Mouse (Mus musculus): Measurements from ENCODE around the gene Pttg1.
A peak's percentile ranks its signal among the peaks of the same experiment; 100 is the strongest.

The Pttg1 gene

DNA sequence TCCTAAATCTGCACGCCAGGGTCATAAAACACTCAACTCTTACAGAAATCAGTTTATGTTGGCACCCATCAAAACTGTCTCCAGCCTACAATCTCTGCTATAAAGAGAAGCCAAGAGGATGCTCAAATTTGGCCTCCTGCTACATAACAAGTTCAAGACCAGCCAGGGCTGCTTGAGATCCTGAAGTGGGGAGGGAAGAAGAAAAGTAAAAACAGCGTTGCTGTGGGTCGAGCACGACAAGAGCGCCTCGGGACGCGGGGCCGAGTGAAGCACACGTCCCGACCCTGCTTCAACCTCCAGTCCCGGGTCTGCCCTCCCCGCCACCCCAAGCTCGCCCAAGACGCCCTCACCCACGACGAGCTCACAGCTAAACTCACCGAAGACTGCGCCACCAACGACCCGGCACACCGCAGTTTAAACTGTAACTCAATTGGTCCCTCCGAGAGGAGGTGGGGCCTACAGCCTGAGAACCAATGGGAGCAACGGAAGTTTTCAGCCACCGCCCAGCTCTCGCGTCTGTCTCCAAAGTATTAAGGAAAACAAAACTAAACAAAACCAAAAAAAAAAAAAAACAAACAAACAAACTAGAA lies at the start of gene Pttg1:
Gene Pttg1 (minus strand): TSS at position 428 of the 590 bp plus-strand sequence.
- peak; percentile 63 for DNase-seq

- DNase-seq: peak; percentile 34
Observed at GRCm38 (mm10) chr11:43474225-43474774, 48.2 kb upstream of the Pttg1 start, which contains the start of gene C1qtnf2. Gene C1qtnf2, plus strand, starts transcription at chr11:43474276.

DNA sequence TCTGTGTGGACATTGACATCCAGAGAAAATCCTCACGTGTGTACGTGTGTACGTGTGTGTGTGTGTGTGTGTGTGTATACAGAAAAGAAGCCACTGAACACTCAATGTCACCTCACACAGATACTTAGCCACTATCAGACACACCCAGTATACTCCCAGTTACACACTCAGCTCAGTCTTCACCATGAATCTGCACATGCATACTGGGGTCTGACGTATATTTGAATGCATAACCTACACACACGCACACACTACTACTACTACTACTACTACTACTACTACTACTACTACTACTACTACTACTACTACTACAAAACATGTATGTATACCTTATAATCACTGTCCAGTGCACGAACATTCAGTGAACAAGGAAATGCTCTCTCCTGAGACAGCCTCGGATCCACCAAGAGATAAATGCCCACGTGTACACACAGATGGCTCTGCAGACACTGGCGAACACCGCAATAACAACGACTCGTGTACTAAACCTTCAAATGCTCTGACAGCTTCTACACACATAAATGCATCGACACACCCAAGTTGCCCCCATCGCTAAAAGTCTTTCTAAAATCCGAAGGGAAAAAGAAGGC lies 47.7 kb upstream of the Pttg1 start:
- no peak for DNase-seq

DNA sequence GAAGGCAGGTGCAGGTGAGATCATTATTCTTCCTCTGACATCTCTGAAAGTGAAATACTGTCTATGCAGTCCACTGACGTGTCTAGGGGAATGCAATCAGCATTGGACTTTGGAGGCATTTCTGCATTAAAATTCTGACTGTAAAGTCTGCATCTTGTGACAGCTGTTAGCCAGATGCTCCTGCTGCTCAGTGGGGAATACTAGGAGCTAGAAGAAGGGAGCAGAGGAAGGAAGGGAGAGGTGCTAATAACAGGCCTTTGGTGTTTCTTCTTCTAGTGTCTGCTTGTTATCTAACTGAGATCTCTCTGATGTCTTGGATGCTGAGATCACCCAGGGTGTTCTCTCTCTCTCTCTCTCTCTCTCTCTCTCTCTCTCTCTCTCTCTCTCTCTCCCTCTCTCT lies 47.1 kb upstream of the Pttg1 start:
- DNase-seq: no peak

GRCm38 (mm10) chr11:43470881-43471820 lies 45.1 kb upstream of the Pttg1 start:
- no peak for DNase-seq

- DNase-seq: no peak
Observed at GRCm38 (mm10) chr11:43470118-43470517, 44.1 kb upstream of the Pttg1 start.

DNA sequence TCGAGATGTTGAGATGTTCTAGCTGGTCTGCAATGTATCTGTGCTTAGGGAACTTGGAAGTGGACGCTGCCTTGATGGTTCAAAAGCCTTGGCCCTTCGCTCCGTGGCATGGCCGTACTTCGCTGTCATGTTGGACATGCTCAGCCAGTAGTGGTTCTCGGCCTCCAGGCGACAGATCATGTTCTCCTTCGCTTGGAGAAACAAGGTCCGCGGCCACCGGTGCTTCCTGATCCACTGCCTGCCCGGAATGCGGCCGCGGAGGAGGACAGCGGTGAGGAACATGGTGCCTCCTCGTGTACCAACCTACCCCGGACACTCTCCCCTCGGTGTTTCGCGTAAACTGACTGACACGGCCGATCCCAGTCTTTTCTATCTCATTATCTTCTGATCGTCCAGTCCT lies 37.2 kb upstream of the Pttg1 start:
- DNase-seq: no peak

DNA sequence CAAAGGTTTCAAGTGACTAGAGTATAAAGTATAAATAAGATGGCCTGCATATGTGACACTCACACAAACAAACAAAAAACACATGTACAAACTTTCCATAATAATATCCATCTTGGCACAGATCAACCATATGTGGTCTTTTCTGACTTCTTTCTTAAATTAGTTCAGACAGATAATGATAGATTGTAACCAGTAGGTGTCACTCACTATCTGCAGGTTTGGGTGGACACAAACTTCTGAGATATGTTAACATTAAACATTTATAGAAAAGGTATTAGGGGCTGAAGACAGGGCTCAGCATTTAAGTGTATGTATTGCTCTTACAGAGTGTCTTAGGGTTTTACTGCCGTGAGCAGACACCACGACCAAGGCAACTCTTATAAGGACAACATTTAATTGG lies 26.2 kb upstream of the Pttg1 start:
- DNase-seq: no peak

DNA sequence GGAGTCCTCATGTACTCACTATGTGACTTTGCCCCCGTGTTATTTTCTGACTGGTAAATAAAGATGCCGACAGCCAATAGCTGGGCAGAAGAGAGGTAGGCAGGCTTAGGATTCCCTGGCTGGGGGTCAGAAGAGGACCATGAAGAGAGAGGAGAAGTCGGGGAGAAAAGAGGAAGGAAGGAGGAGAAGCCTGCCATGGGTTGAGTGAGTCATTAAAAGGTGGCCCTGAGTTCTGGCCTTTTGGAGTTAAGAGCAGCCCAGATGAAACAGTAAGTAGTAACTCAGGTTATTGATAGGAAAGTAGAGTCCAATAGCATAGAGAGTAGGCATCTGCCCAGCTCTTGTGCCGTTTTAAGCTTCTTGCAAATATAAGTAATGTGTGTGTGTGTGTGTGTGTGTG lies 25.3 kb upstream of the Pttg1 start:
- DNase-seq: no peak

DNA sequence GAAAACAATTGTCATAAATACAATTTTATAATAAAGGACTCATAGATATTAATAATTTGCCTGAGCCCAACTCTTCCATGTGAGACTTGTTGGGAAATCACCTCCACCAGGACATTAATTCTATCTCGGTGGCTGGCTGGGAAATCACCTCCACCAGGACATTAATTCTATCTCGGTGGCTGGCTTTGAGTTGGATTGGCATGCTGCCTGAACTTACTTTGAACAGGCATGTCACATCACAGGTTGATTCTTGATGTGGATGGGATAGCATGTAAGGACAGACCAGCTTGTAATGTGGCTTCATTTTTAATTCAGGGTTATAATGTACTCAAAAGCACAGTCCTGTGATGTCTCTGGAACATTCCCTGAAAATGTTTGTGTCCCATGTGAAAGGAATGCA lies 23.9 kb upstream of the Pttg1 start:
- no peak for DNase-seq

- DNase-seq: no peak
Observed at GRCm38 (mm10) chr11:43443183-43443582, 17.1 kb upstream of the Pttg1 start.

DNA sequence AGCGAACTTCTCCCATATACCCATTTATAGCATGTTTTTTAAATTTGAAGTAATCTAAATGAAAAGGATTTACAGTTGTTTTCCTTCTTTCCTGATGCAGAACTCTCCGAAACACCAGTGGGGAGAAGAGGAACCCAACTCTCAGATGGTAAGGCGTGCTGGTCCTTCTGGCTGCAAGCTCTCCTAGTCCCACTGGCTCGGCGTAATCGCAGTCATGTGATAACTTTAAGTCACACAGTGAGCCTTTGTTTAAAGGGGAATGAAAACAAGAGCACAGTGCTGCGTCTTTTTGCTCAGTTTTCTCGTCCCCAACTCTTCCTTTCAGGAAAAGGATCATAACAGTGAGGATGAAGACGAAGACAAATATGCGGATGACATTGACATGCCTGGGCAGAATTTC lies 15.1 kb upstream of the Pttg1 start:
- DNase-seq: no peak

- DNase-seq: no peak
Observed at GRCm38 (mm10) chr11:43434024-43434407, 8.0 kb upstream of the Pttg1 start.

DNA sequence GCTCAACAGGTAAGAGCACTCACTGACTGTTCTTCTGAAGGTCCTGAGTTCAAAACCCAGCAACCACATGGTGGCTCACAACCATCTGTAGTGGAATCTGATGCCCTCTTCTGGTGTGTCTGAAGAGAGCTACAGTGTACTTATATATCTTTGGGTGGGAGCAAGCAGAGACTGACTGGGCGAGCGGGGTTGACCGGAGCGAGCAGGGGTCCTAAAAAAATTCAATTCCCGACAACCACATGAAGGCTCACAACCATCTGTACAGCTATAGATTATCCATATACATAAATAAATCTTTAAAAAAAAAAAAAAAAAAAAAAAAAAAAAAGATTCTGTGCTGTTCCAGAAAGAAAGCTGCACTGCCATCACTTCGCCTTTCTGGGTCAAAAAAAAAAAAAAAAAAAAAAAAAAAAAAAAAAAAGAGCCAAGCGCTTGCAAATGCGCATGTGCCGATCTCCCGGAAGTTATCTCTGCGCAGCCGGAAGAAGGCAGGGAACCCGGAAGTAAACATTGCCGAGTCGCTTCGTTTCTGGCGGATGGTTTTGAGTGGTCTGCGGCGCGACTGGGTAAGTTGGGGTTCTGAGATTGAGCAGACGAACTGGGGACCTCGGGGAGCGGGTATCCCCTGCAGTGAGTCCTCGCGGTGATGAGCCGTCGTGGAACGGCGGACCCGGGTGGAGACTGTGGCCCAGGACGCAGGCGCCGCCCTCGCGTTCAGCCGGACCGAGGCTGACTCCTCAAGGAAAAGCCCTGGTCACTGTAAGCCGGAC lies 7.4 kb upstream of the Pttg1 start, which contains the start of gene Slu7:
Gene Slu7 (plus strand): TSS at position 491 of the 770 bp plus-strand sequence.
- peak; percentile 73 for DNase-seq

DNA sequence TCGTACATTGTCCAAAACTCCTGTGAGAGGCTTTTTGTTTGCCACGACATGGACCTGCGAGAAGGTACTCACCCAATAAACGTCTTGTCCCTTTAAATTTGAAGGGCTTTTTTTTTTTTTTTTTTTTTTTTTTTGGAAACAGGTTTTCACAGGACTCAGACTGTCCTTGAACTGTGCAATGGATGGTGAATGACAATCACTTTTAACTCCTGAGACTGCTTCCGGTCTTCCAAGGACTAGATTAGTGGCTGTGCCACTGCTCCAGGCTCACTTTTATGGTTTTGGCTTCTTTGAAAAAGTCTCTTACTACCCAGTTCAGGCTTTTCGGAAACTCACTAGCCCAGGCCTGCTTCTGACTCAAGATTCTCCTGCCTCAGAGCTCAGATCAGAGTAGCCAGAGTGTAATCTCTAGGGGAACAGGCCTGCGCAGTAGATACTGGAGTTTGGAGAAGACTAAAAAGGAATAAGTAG lies 398 bp upstream of the Pttg1 start:
- DNase-seq: no peak

- no peak for DNase-seq
Observed at GRCm38 (mm10) chr11:43425166-43425709, 813 bp downstream of the Pttg1 start.

GRCm38 (mm10) chr11:43424386-43424785 lies 1.7 kb downstream of the Pttg1 start:
- no peak for DNase-seq

- DNase-seq: no peak
Observed at GRCm38 (mm10) chr11:43417201-43417600, 8.8 kb downstream of the Pttg1 start.

- peak; percentile 86 for DNase-seq
Observed at GRCm38 (mm10) chr11:43412771-43413451, 13.1 kb downstream of the Pttg1 start.

DNA sequence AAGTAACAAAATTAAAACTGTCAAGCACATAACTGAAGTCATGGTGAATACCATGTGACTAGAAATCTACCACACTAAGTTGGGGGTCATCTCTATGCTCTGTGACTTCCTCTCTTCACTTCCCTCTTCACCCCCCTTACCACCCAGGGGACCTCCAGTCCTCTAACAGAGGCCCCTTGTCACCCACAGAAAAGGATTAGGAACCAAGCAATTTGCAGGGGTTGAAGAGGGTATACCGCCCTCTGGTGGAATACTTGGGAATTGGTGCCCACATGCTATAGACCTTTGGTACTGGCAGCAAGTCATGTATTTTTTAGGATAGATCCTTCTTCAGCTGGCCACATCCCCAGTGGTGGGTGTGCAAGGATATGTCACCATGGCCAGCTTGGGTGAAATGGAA lies 14.6 kb downstream of the Pttg1 start:
- peak; percentile 69 for DNase-seq

DNA sequence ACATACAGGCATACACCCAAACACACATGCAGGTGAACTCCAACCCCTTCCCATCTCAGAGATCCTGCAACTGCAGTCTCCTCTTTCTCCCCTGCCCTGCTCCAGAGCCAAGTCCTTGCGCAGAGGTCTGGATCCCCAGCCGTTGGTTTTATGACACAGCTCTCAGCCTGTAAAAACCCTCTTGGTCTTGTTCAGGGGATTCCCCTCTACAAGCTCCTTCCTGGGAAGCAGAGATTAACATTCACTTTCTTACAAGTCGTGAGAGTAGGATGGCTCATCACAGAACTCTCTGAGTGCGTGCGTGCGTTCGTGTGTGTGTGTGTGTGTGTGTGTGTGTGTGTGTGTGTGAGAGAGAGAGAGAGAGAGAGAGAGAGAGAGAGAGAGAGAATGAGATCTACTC lies 15.8 kb downstream of the Pttg1 start:
- DNase-seq: no peak

DNA sequence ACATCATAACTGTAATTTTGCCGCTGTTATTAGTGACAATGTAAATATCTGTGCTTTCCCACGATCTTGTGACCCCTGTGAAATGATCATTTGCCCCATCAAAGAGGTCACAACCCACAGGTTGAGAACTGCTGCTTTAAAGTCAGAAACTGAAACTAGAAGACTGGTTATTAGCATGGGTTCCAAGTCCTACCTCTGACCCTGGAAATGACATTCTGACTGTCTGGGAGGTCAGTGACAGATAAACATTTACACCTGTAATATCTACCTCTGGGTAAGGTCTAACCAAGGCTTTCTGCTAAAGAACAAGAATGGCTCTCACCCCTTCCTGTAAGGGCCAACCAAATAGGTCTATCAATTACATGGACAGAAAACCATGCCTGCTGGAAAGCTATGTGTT lies 17.2 kb downstream of the Pttg1 start:
- no peak for DNase-seq
